Mouse (Mus musculus): ENCODE measurements around the gene Arnt.
"Not testable (repeated sequence)": the region's sequence is repeated elsewhere in the genome, so short reads cannot be mapped to it uniquely, and the experiment has no call there.

- TF ChIP-seq POLR2A (IDR thresholded peaks at IDR 0.05; ENCODE audit: borderline replicate concordance, extremely low read depth, low read depth, low read length); CTCF (IDR thresholded peaks at IDR 0.05; ENCODE audit: insufficient read depth, low read length): not testable (repeated sequence)
Observed at GRCm38 (mm10) chr3:95427117-95427890, 6.9 kb upstream of the Arnt start.
